Comparison of ENCODE assay signal across 23 mouse cellular contexts in genomic region chr13:10504211-10504610, GRCm38 (mm10).
DNase-seq lines count a peak whose midpoint lies in the region; ATAC-seq and TF ChIP-seq lines count a peak whose summit lies in the region.
"Had no signal": no experiment of that assay in that cellular context is flagged by ENCODE, and none has a peak within 500 bp of the region (broad histone marks: within the 10 kb centered on the region; RNA-seq: fewer than 3 reads in every experiment).

No protein-coding gene starts in this region.

- ATAC-seq in hindbrain, postnatal 0 days, result no peak
- 0 out of 2 replicates have a peak, but pooled peaks have one; percentile 21 for ATAC-seq in megakaryocyte, adult 5-6 weeks (ENCODE audit: poor library complexity, severe bottlenecking)
- ATAC-seq in midbrain, postnatal 0 days (ENCODE audit: low FRiP score), result peak; percentile 13; the same call in 1 of the 2 replicates
- ATAC-seq: activated CD4-positive, CD25-positive, alpha-beta regulatory T cell, adult 4 months; forebrain, embryonic 14.5 days; Patski had no signal

- H3K27me3 ChIP-seq in hindbrain, postnatal 0 days (ENCODE audit: insufficient read depth, low read length), result no peaks in the 10 kb centered on the region
- no peaks in the 10 kb centered on the region for H3K27me3 ChIP-seq in hindbrain, embryonic 10.5 days (ENCODE audit: insufficient read depth, poor library complexity, severe bottlenecking)
- no peaks in the 10 kb centered on the region for H3K27me3 ChIP-seq in midbrain, postnatal 0 days (ENCODE audit: insufficient read depth, low read length)
- no peaks in the 10 kb centered on the region for H3K27me3 ChIP-seq in cerebellum, adult 2 months (ENCODE audit: control insufficient read depth, insufficient read depth, low read length)
- H3K27me3 ChIP-seq: embryonic facial prominence, embryonic 15.5 days; hindbrain, embryonic 15.5 days had no signal

- no peak for TF ChIP-seq POLR2A in cerebellum, adult 2 months (IDR thresholded peaks at IDR 0.05; ENCODE audit: borderline replicate concordance, insufficient read depth, low read length)

- H3K36me3 ChIP-seq in hindbrain, postnatal 0 days (ENCODE audit: insufficient read depth, low read length), result no peaks in the 10 kb centered on the region
- H3K36me3 ChIP-seq in hindbrain, embryonic 10.5 days, result no peaks in the 10 kb centered on the region
- H3K36me3 ChIP-seq in midbrain, postnatal 0 days (ENCODE audit: insufficient read depth, low read length), result no peaks in the 10 kb centered on the region
- H3K36me3 ChIP-seq: embryonic facial prominence, embryonic 15.5 days; forebrain, embryonic 10.5 days; heart, embryonic 10.5 days; hindbrain, embryonic 15.5 days had no signal

- H3K9ac ChIP-seq in hindbrain, postnatal 0 days (replicated peaks; ENCODE audit: low read length), result no peak overlapping the region
- H3K9ac ChIP-seq in midbrain, postnatal 0 days (replicated peaks; ENCODE audit: low read length, poor library complexity, severe bottlenecking), result no peak overlapping the region
- H3K9ac ChIP-seq: embryonic facial prominence, embryonic 15.5 days; hindbrain, embryonic 15.5 days had no signal

- no peaks in the 10 kb centered on the region for H3K9me3 ChIP-seq in hindbrain, postnatal 0 days (ENCODE audit: low read length)
- no peaks in the 10 kb centered on the region for H3K9me3 ChIP-seq in hindbrain, embryonic 10.5 days
- no peaks in the 10 kb centered on the region for H3K9me3 ChIP-seq in midbrain, postnatal 0 days (ENCODE audit: low read length)
- H3K9me3 ChIP-seq: embryonic facial prominence, embryonic 15.5 days; forebrain, embryonic 10.5 days; heart, embryonic 10.5 days; hindbrain, embryonic 15.5 days had no signal

- H3K4me2 ChIP-seq in hindbrain, postnatal 0 days (ENCODE audit: low read depth, low read length), result no peak overlapping the region
- no peak overlapping the region for H3K4me2 ChIP-seq in midbrain, postnatal 0 days (ENCODE audit: low read depth, low read length, poor library complexity, severe bottlenecking)
- H3K4me2 ChIP-seq: embryonic facial prominence, embryonic 15.5 days; hindbrain, embryonic 15.5 days had no signal

- TF ChIP-seq CTCF in hindbrain, postnatal 0 days (IDR thresholded peaks at IDR 0.05; ENCODE audit: low read depth), result no peak
- TF ChIP-seq CTCF in midbrain, postnatal 0 days (IDR thresholded peaks at IDR 0.05), result no peak
- no peak for TF ChIP-seq CTCF in cerebellum, adult 2 months (IDR thresholded peaks at IDR 0.05; ENCODE audit: borderline replicate concordance, insufficient read depth, low read depth, low read length)

- H3K27ac ChIP-seq in hindbrain, postnatal 0 days, result no peak overlapping the region
- H3K27ac ChIP-seq in hindbrain, embryonic 10.5 days, result no peak overlapping the region
- no peak overlapping the region for H3K27ac ChIP-seq in midbrain, postnatal 0 days (ENCODE audit: low read depth, low read length)
- no peak overlapping the region for H3K27ac ChIP-seq in cerebellum, adult 2 months (ENCODE audit: insufficient read depth, low read length)
- H3K27ac ChIP-seq: embryonic facial prominence, embryonic 15.5 days; forebrain, embryonic 10.5 days; heart, embryonic 10.5 days; hindbrain, embryonic 15.5 days had no signal

- H3K4me1 ChIP-seq in hindbrain, postnatal 0 days (ENCODE audit: insufficient read depth, low read length), result no peaks in the 10 kb centered on the region
- no peaks in the 10 kb centered on the region for H3K4me1 ChIP-seq in hindbrain, embryonic 10.5 days (replicated peaks)
- H3K4me1 ChIP-seq in midbrain, postnatal 0 days (ENCODE audit: insufficient read depth, low read length), result no peaks in the 10 kb centered on the region
- no peaks in the 10 kb centered on the region for H3K4me1 ChIP-seq in cerebellum, adult 2 months (ENCODE audit: control insufficient read depth, insufficient read depth, low read length)
- H3K4me1 ChIP-seq: embryonic facial prominence, embryonic 15.5 days; forebrain, embryonic 10.5 days; heart, embryonic 10.5 days; hindbrain, embryonic 15.5 days had no signal

- DNase-seq in hindbrain, postnatal 0 days (ENCODE audit: low spot score), result peak; percentile 1
- no peak for DNase-seq in hindbrain, embryonic 10.5 days (ENCODE audit: low spot score)
- DNase-seq in retina, postnatal 1 day, result peak; percentile 15
- no peak for DNase-seq in retina, embryonic 14.5 days (ENCODE audit: low spot score)
- peak; percentile 1 for DNase-seq in midbrain, postnatal 0 days (ENCODE audit: low spot score)
- no peak for DNase-seq in cerebellum, adult 2 months
- no peak for DNase-seq in kidney, postnatal 25 days
- DNase-seq: adrenal gland, postnatal 14 days; cerebellum, adult 18-20 months; cerebellum, postnatal 10 days; embryo, embryonic 11 days; gastrocnemius, postnatal 36 days; heart, adult 18-20 months; heart, postnatal 10 days had no signal

- 46% methylated on average over 7 of the region's 7 CpGs for WGBS in hindbrain, postnatal 0 days
- WGBS in hindbrain, embryonic 10.5 days, result 48% methylated on average over 7 of the region's 7 CpGs
- WGBS in midbrain, postnatal 0 days, result 19% methylated on average over 7 of the region's 7 CpGs
- WGBS in cerebellum, adult 2 months, result 35% methylated on average over 7 of the region's 7 CpGs

- no peak overlapping the region for H3K4me3 ChIP-seq in hindbrain, postnatal 0 days (ENCODE audit: low read length)
- H3K4me3 ChIP-seq in hindbrain, embryonic 10.5 days, result no peak overlapping the region
- H3K4me3 ChIP-seq in midbrain, postnatal 0 days (ENCODE audit: low read depth, low read length), result no peak overlapping the region
- H3K4me3 ChIP-seq in cerebellum, adult 2 months (replicated peaks; ENCODE audit: insufficient read depth, low read depth, low read length), result no peak overlapping the region
- H3K4me3 ChIP-seq: embryonic facial prominence, embryonic 15.5 days; erythroblast, embryonic 14.5 days; forebrain, embryonic 10.5 days; heart, embryonic 10.5 days; hindbrain, embryonic 15.5 days had no signal

Comparison
In these comparisons a context has a peak if more than half of its experiments do, and no peak if none do; other contexts are left out.
1. DNase-seq: peak in hindbrain, postnatal 0 days (single experiment), retina, postnatal 1 day (single experiment) and midbrain, postnatal 0 days (single experiment); none in hindbrain, embryonic 10.5 days (single experiment), retina, embryonic 14.5 days (single experiment), cerebellum, adult 2 months (0 of 2) and kidney, postnatal 25 days (0 of 2).